Mouse (Mus musculus): ENCODE data around the gene Ak4.
A peak's percentile ranks its signal among the peaks of the same experiment; 100 is the strongest.
"Not testable (repeated sequence)": the region's sequence is repeated elsewhere in the genome, so short reads cannot be mapped to it uniquely, and the experiment has no call there.

The Ak4 gene

GRCm38 (mm10) chr4:101419151-101419910 lies at the start of gene Ak4:
Gene Ak4, plus strand, starts transcription at chr4:101419277.
- DNase-seq (ENCODE audit: low spot score) = peak; percentile 27

- no peak for DNase-seq (ENCODE audit: low spot score)
Observed at GRCm38 (mm10) chr4:101369738-101370275, 49.3 kb upstream of the Ak4 start.

DNA sequence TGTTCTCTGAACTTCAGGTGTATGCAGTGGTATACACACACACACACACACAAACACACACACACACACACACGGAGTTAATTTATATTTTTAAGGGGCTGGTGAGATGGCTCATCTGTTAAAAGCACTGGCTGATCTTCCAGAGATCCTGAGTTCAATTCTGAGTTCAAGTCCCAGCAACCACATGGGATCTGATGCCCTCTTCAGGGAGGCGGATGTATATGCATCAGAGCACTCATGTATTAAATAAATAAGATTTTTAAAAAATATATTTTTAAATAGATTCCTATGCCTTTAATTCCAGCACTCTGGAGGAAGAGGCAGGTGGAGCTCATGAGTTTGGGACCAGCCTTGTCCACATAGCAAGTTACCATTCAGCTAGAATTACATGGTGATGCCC lies 46.8 kb upstream of the Ak4 start:
- DNase-seq (ENCODE audit: low spot score) = no peak

DNA sequence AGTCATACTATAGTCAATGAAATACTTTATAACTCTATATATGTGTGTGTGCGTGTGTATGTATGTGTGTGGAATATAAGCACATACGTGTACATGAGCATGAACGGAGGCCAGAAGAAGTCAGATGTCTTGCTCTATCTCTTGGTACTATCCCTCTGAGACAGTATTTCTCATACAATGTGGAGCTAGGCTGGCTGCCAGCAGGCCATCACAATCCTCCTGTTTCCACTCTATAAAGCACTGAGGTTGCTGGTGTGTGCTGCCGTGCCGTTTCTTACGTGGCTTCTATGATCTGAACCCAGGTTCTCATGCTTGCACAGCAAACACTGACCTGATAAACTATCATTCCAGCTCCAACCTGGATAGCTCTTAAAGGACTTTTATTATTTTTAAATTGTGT lies 46.3 kb upstream of the Ak4 start:
- no peak for DNase-seq (ENCODE audit: low spot score)

- no peak for DNase-seq (ENCODE audit: low spot score)
Observed at GRCm38 (mm10) chr4:101374104-101374503, 45.0 kb upstream of the Ak4 start.

DNA sequence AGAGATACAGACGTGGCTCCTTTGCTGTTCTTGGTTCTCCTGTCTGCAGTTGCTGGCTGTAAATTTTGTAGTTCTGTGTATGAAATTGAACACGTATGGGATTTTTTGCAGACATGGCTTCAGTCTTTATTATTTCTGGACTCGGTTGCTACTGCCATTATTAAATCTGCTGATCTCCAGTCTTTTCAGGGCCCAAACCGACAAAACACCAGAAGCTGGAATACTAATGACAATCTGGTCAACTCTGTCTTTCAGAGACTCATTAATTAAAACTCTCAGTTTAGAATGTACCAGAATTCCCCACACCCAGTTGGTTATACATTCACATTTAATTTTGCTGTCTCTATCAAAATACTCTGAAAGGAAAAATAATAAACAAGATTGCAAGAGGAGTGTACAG lies 42.2 kb upstream of the Ak4 start:
- DNase-seq (ENCODE audit: low spot score) = no peak

GRCm38 (mm10) chr4:101378241-101378640 lies 40.8 kb upstream of the Ak4 start:
- DNase-seq (ENCODE audit: low spot score) = no peak

DNA sequence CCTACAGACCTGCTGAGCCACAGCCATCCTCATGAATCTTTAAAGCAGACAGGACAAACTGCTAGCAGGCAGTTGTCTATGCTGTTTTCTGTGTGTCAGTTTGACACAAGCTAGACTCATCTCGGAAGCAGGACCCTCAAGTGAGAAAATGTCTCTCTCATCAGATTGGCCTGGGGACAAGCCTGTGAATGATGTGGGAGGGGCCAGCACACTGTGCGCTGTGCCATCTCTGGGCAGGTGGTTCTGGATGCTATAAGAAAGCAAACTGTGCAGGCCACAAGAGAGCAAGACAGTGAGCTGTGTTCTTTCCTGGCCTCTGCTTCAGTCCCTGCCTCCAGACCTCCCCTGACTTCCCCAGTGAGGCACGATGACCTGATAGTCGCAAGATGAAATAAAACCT lies 40.3 kb upstream of the Ak4 start:
- DNase-seq (ENCODE audit: low spot score) = no peak

- DNase-seq (ENCODE audit: low spot score) = no peak
Observed at GRCm38 (mm10) chr4:101385002-101385401, 34.1 kb upstream of the Ak4 start.

DNA sequence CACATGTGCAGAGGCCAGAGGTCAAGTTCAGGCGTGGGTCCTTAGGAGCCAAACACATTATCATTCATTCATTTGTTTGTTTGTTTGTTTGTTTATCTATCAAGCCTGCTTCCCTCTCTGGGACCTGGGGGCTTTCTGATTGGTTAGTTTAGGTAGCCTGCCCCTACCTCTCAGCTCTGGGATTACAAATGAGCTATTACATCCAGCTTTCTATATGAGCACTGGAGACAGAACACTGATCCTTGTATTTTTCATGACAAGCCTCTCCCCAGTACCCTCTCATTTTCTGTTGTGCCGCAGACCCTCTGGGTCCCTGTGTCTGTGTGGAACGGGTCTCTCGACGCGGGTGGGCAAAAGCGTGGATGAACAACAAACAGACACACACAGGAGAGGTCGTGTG lies 30.8 kb upstream of the Ak4 start:
- no peak for DNase-seq (ENCODE audit: low spot score)

DNA sequence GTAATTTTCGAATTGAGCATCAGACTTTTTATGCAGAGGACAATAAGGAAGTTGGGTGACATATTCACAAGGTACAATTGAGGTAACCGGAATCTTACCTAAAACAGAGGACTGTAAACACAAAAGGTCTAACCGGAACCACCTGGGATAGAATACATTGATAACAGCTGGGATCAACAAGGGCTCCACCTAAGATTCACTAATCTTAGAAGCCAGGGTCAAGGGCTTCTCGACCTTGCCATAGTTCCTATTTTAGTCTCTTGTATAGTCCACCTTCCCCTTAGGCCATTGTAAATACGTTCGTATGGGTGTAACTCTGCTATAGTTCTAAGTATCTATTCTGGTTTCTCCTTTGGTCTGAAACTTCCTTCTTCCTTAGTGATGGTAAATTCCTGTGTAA lies 30.4 kb upstream of the Ak4 start:
- not testable (repeated sequence) for DNase-seq (ENCODE audit: low spot score)

DNA sequence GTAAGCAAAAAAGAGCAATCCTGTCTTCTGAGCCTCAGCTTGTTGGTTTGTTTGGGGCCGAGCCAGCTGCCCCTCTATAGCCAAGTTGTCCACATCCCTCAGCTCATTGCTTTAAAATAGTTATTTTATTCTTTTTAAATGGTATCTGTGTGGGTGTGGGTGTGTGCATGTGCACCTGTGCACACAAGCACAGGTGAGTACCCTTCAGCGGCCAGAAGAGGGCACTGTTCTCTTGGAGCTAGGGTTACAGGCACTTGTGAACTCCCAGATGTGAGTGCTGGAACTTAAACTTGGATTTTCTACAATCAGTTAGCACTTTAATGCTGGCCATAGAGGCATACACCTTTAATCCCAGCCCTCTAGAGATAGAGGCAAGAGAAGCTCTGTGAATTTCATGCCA lies 26.8 kb upstream of the Ak4 start:
- DNase-seq (ENCODE audit: low spot score) = peak; percentile 4

GRCm38 (mm10) chr4:101393292-101393711 lies 25.8 kb upstream of the Ak4 start:
- no peak for DNase-seq (ENCODE audit: low spot score)

DNA sequence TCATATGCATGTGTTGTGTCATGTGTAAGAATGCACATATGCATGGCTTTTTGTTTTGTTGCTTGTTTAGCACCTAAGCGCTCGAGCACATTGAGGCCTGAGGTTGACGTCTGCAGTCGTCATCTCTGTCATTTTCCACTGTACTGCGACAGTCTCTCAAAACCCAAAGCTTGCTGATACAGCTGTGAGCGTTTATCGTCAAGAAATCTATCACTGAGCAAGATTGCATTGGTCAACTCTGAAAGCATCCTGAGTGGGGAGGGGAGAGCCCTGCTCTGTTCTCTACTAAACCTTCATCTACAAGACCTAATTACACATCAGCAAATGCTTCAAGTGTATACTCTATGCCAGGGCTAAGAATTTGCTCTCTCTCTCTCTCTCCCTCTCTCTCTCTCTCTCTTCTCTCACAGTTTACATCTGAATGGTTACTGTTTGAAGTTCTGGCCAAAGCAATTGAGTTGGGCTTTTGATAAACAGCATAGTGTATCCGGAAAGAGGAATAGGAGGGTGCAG lies 24.0 kb upstream of the Ak4 start:
- no peak for DNase-seq (ENCODE audit: low spot score)

- no peak for DNase-seq (ENCODE audit: low spot score)
Observed at GRCm38 (mm10) chr4:101400025-101400594, 19.0 kb upstream of the Ak4 start.

- no peak for DNase-seq (ENCODE audit: low spot score)
Observed at GRCm38 (mm10) chr4:101401945-101402344, 17.1 kb upstream of the Ak4 start.

- DNase-seq (ENCODE audit: low spot score) = no peak
Observed at GRCm38 (mm10) chr4:101404863-101405262, 14.2 kb upstream of the Ak4 start.

GRCm38 (mm10) chr4:101406411-101407196 lies 12.5 kb upstream of the Ak4 start:
- DNase-seq (ENCODE audit: low spot score) = no peak

GRCm38 (mm10) chr4:101416966-101417365 lies 2.1 kb upstream of the Ak4 start:
- no peak for DNase-seq (ENCODE audit: low spot score)

DNA sequence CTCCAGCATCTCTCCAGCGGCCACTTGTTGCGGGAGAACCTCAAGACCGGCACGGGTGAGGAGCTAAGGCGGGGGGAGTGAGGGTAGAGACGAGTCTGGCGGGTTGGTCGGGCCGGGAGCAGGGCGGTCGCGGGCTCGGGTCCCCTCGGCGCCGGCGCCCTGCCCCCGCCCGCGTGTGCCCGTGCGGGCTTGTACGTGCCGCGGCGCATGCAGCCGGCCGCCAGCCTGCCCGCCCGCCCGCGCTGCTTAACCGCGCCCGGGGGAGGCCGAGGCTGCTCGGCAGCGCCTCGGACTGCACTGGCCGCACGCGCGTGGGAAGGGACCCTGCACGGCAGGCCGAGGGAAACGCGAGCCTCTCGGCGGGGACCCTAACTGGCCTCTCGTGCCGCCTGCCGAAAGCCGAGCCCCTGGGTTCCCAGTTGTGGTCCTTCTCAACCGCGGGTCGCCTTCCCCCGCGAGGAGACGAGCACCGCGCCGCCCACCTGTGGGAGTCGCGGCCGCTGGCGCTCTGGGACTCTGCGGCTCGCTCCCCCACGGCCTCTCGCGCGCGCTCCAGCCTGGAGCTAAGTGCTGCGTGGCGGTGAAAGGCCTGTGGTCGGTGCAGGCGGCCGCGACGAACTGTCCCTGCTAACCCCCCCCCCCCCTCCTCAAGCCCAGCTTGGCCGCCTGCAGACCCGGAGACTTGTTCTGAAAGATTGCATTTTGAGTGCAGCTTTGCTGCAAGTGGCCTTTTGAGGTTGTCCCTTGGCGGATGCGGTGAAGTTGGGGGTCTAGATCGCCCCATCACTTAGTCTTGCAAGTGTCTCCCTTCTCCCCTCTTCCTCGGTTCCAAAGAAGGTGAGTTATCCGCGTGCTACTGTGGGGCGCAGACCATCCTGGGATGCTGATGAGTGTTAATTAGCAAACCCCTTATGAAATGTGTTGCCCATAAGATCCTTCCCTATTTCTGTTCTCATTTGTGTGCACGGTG lies 1.1 kb downstream of the Ak4 start:
- DNase-seq (ENCODE audit: low spot score) = peak; percentile 5

- DNase-seq (ENCODE audit: low spot score) = no peak
Observed at GRCm38 (mm10) chr4:101422996-101423395, 3.9 kb downstream of the Ak4 start.
